Mouse (Mus musculus): ENCODE measurements around the gene Mn1. TPM values are rescaled to one million over a fixed set of nuclear protein-coding genes. Genes with fewer than 3 reads are reported as not detected.

The Mn1 gene
- total and polyA plus RNA-seq, 3 experiments, result 0.05 TPM; not detected in 2

- ATAC-seq (ENCODE audit: extremely low read depth, insufficient number of reproducible peaks, low FRiP score, poor library complexity, severe bottlenecking) (no peak), DNase-seq (ENCODE audit: low spot score) (no peak)
- H3K9me3 ChIP-seq (replicated peaks), result peaks cover 86% of the 10 kb centered on the region
These were observed 15.7 kb downstream of the Mn1 start for GRCm38 (mm10) chr5:111432842-111433241.

DNA sequence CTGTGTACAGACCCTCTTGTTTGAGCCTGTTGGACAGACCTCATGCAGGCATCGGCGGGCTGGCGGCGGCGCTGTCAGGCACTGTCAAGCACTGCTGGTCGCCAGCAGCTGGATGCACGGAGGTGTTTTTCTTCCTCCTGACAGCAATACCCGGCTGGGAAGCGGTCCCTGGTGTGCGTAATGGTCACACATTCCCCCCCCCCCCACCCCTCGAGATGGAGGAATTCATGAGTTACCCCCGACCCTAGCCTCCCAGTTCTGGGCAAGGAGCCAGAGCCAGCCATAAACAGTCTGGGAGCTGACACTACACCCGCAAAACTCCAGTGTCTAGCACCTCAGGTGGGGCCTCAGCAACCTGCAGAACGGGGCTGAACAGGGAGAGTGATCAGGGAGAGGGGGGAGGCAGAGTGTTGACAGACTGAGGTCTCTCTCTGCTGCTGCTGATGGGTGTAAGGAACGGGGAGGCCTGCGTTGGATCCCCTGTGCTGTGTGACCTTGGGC is 17.2 kb downstream of the Mn1 start:
- Histone ChIP-seq H3K27me3 (ENCODE audit: insufficient read depth, low read length) (no peaks in the 10 kb centered on the region), H3K9me3 (replicated peaks) (peaks cover 86% of the 10 kb centered on the region), H3K4me1 (ENCODE audit: insufficient read depth, low read depth, low read length) (no peaks in the 10 kb centered on the region), H3K36me3 (replicated peaks) (no peaks in the 10 kb centered on the region), H3K4me3 (ENCODE audit: low read depth, low read length) (no peak overlapping the region)
- DNase-seq (ENCODE audit: low spot score), result no peak
- ATAC-seq (ENCODE audit: extremely low read depth, insufficient number of reproducible peaks, low FRiP score, poor library complexity, severe bottlenecking), result no peak
- no peak for TF ChIP-seq GATA1 (IDR thresholded peaks at IDR 0.05; ENCODE audit: borderline replicate concordance, low read length)

More at GRCm38 (mm10) chr5:111432842-111433241, 15.7 kb downstream of the Mn1 start:
- H3K27me3 ChIP-seq (ENCODE audit: insufficient read depth, low read length), result no peaks in the 10 kb centered on the region
- H3K4me3 ChIP-seq (ENCODE audit: low read depth, low read length), result no peak overlapping the region
- no peaks in the 10 kb centered on the region for H3K4me1 ChIP-seq (ENCODE audit: insufficient read depth, low read depth, low read length)
- H3K36me3 ChIP-seq (replicated peaks), result no peaks in the 10 kb centered on the region
- TF ChIP-seq TAL1 (conservative IDR thresholded peaks at IDR 0.05; ENCODE audit: low read depth, low read length) (no peak), GATA2 (IDR thresholded peaks at IDR 0.05; ENCODE audit: borderline replicate concordance, low read depth, low read length) (no peak), GATA1 (IDR thresholded peaks at IDR 0.05; ENCODE audit: borderline replicate concordance, low read length) (no peak), POLR2AphosphoS5 (IDR thresholded peaks at IDR 0.05; ENCODE audit: insufficient replicate concordance, low read depth, low read length) (no peak), CTCF (IDR thresholded peaks at IDR 0.05; ENCODE audit: low read depth, low read length) (no peak)

GRCm38 (mm10) chr5:111436260-111436659 is 19.1 kb downstream of the Mn1 start:
- H3K36me3 ChIP-seq (replicated peaks), result no peaks in the 10 kb centered on the region
- no peak for ATAC-seq (ENCODE audit: extremely low read depth, insufficient number of reproducible peaks, low FRiP score, poor library complexity, severe bottlenecking)
- TF ChIP-seq GATA2 (IDR thresholded peaks at IDR 0.05; ENCODE audit: borderline replicate concordance, low read depth, low read length), result no peak
- no peak for TF ChIP-seq POLR2AphosphoS5 (IDR thresholded peaks at IDR 0.05; ENCODE audit: insufficient replicate concordance, low read depth, low read length)
- TF ChIP-seq CTCF (IDR thresholded peaks at IDR 0.05; ENCODE audit: low read depth, low read length), result no peak
- no peak for TF ChIP-seq TAL1 (conservative IDR thresholded peaks at IDR 0.05; ENCODE audit: low read depth, low read length)
- TF ChIP-seq GATA1 (IDR thresholded peaks at IDR 0.05; ENCODE audit: borderline replicate concordance, low read length), result no peak
- H3K9me3 ChIP-seq (replicated peaks), result peaks cover 88% of the 10 kb centered on the region
- no peak for DNase-seq (ENCODE audit: low spot score)
- no peaks in the 10 kb centered on the region for H3K27me3 ChIP-seq (ENCODE audit: insufficient read depth, low read length)
- no peaks in the 10 kb centered on the region for H3K4me1 ChIP-seq (ENCODE audit: insufficient read depth, low read depth, low read length)
- H3K4me3 ChIP-seq (ENCODE audit: low read depth, low read length), result no peak overlapping the region

DNA sequence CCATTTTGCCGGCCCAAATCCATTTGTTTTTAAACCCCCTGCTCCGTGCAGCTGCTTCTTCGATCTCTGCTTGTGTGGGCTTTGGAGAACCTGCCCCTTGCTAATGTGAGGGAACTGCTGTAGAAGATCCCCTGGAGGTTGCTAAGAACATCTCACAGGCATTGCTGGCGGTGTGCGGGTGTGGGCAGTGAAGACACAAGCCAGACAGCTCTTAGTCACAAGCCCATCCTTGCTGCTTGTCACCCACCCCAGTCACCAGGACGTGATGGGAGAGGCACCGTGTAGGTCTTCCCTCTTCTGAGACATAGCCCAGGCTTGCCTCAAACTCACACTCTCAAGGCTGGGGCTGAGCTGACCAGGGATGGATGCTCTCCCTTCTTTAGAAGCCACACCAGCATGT is 20.0 kb downstream of the Mn1 start:
- Histone ChIP-seq H3K36me3 (replicated peaks) (no peaks in the 10 kb centered on the region), H3K27me3 (ENCODE audit: insufficient read depth, low read length) (no peaks in the 10 kb centered on the region), H3K4me1 (ENCODE audit: insufficient read depth, low read depth, low read length) (no peaks in the 10 kb centered on the region), H3K4me3 (ENCODE audit: low read depth, low read length) (no peak overlapping the region), H3K9me3 (replicated peaks) (peaks cover 92% of the 10 kb centered on the region)
- DNase-seq (ENCODE audit: low spot score) (no peak), ATAC-seq (ENCODE audit: extremely low read depth, insufficient number of reproducible peaks, low FRiP score, poor library complexity, severe bottlenecking) (no peak)
- TF ChIP-seq TAL1 (conservative IDR thresholded peaks at IDR 0.05; ENCODE audit: low read depth, low read length) (no peak), CTCF (IDR thresholded peaks at IDR 0.05; ENCODE audit: low read depth, low read length) (no peak), POLR2AphosphoS5 (IDR thresholded peaks at IDR 0.05; ENCODE audit: insufficient replicate concordance, low read depth, low read length) (no peak), GATA1 (IDR thresholded peaks at IDR 0.05; ENCODE audit: borderline replicate concordance, low read length) (no peak), GATA2 (IDR thresholded peaks at IDR 0.05; ENCODE audit: borderline replicate concordance, low read depth, low read length) (no peak)

DNA sequence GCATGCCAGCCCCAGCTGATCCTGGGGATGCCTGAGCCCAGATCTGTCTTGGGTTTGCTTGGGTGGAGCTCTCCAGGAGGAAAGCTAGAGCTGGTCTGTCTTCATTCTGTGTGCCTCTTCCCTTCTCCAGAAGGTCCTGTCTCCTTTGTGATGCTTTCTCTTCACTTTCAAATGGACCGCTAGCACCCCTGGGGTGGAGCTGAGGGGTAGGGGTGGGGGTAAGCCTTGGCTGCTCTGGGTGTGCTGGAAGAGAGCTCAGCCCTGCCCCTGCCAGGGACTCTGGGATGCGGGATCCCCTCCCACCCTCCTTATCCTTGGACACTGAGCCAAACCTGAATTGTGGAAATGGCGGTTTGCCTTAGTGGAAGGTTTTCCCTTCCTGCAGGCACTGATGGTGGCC is 21.2 kb downstream of the Mn1 start:
- peaks cover 95% of the 10 kb centered on the region for H3K9me3 ChIP-seq (replicated peaks)
- DNase-seq (ENCODE audit: low spot score) (no peak), ATAC-seq (ENCODE audit: extremely low read depth, insufficient number of reproducible peaks, low FRiP score, poor library complexity, severe bottlenecking) (no peak)
- no peaks in the 10 kb centered on the region for H3K4me1 ChIP-seq (ENCODE audit: insufficient read depth, low read depth, low read length)
- no peaks in the 10 kb centered on the region for H3K36me3 ChIP-seq (replicated peaks)
- no peaks in the 10 kb centered on the region for H3K27me3 ChIP-seq (ENCODE audit: insufficient read depth, low read length)
- TF ChIP-seq CTCF (IDR thresholded peaks at IDR 0.05; ENCODE audit: low read depth, low read length) (no peak), GATA2 (IDR thresholded peaks at IDR 0.05; ENCODE audit: borderline replicate concordance, low read depth, low read length) (no peak), TAL1 (conservative IDR thresholded peaks at IDR 0.05; ENCODE audit: low read depth, low read length) (no peak), POLR2AphosphoS5 (IDR thresholded peaks at IDR 0.05; ENCODE audit: insufficient replicate concordance, low read depth, low read length) (no peak), GATA1 (IDR thresholded peaks at IDR 0.05; ENCODE audit: borderline replicate concordance, low read length) (no peak)
- 0 out of 2 replicates have a peak overlapping the region, but pooled peaks have one; percentile 4 for H3K4me3 ChIP-seq (ENCODE audit: low read depth, low read length)

GRCm38 (mm10) chr5:111438821-111439220 is 21.7 kb downstream of the Mn1 start:
- Histone ChIP-seq H3K27me3 (ENCODE audit: insufficient read depth, low read length) (no peaks in the 10 kb centered on the region), H3K9me3 (replicated peaks) (peaks cover 94% of the 10 kb centered on the region)
- ATAC-seq (ENCODE audit: extremely low read depth, insufficient number of reproducible peaks, low FRiP score, poor library complexity, severe bottlenecking), result no peak

More at GRCm38 (mm10) chr5:111438821-111439220, 21.7 kb downstream of the Mn1 start:
- H3K4me3 ChIP-seq (ENCODE audit: low read depth, low read length), result peak overlapping the region; percentile 4; the same call in 1 of the 2 replicates
- DNase-seq (ENCODE audit: low spot score), result no peak
- no peaks in the 10 kb centered on the region for H3K36me3 ChIP-seq (replicated peaks)
- no peaks in the 10 kb centered on the region for H3K4me1 ChIP-seq (ENCODE audit: insufficient read depth, low read depth, low read length)
- TF ChIP-seq GATA1 (IDR thresholded peaks at IDR 0.05; ENCODE audit: borderline replicate concordance, low read length) (no peak), GATA2 (IDR thresholded peaks at IDR 0.05; ENCODE audit: borderline replicate concordance, low read depth, low read length) (no peak), POLR2AphosphoS5 (IDR thresholded peaks at IDR 0.05; ENCODE audit: insufficient replicate concordance, low read depth, low read length) (no peak), TAL1 (conservative IDR thresholded peaks at IDR 0.05; ENCODE audit: low read depth, low read length) (no peak), CTCF (IDR thresholded peaks at IDR 0.05; ENCODE audit: low read depth, low read length) (no peak)

All from G1E (cell line).